Mouse (Mus musculus): ENCODE data around the gene Sh2d6. TPM values are rescaled to one million over a fixed set of nuclear protein-coding genes. Genes with fewer than 3 reads are reported as not detected.

Sh2d6 gene
- under 1 TPM; 0.54 to 0.79 TPM for total RNA-seq (2021)
- long read RNA-seq, experiment 1, result 0 reads
- long read RNA-seq, experiment 2, result 0 reads

- no peak for DNase-seq
These were observed at the start of gene Sh2d6 for GRCm38 (mm10) chr6:72521607-72522006. Gene Sh2d6 (minus strand): TSS chr6:72521707.

- DNase-seq, result no peak
These were observed 49.3 kb upstream of the Sh2d6 start for GRCm38 (mm10) chr6:72570644-72571397.

- no peak for DNase-seq
These were observed 47.2 kb upstream of the Sh2d6 start for GRCm38 (mm10) chr6:72568736-72569135.

- no peak for DNase-seq
These were observed 46.0 kb upstream of the Sh2d6 start for GRCm38 (mm10) chr6:72567508-72567907.

GRCm38 (mm10) chr6:72566044-72566443, 44.5 kb upstream of the Sh2d6 start:
- peak; percentile 86 for DNase-seq

- DNase-seq, result no peak
These were observed 44.0 kb upstream of the Sh2d6 start for GRCm38 (mm10) chr6:72565506-72565905.

- DNase-seq, result peak; percentile 23
These were observed 41.4 kb upstream of the Sh2d6 start for GRCm38 (mm10) chr6:72562894-72563293.

GRCm38 (mm10) chr6:72562486-72562885, 41.0 kb upstream of the Sh2d6 start:
- no peak for DNase-seq

GRCm38 (mm10) chr6:72560801-72561200, 39.3 kb upstream of the Sh2d6 start:
- no peak for DNase-seq

GRCm38 (mm10) chr6:72553079-72553412, 31.5 kb upstream of the Sh2d6 start:
- DNase-seq, result no peak

GRCm38 (mm10) chr6:72552171-72553078, 30.9 kb upstream of the Sh2d6 start:
- peak; percentile 43 for DNase-seq

GRCm38 (mm10) chr6:72550503-72551100, 29.1 kb upstream of the Sh2d6 start:
- no peak for DNase-seq

GRCm38 (mm10) chr6:72550025-72550424, 28.5 kb upstream of the Sh2d6 start:
- DNase-seq, result no peak

- peak; percentile 34 for DNase-seq
These were observed 27.6 kb upstream of the Sh2d6 start for GRCm38 (mm10) chr6:72549041-72549580.

GRCm38 (mm10) chr6:72547862-72548261, 26.4 kb upstream of the Sh2d6 start:
- no peak for DNase-seq

GRCm38 (mm10) chr6:72547121-72547520, 25.6 kb upstream of the Sh2d6 start:
- no peak for DNase-seq

- no peak for DNase-seq
These were observed 23.9 kb upstream of the Sh2d6 start for GRCm38 (mm10) chr6:72545377-72545776.

GRCm38 (mm10) chr6:72544283-72544987, 22.9 kb upstream of the Sh2d6 start, which contains the start of gene Capg:
Gene Capg (plus strand): TSS chr6:72544391.
- peak; percentile 40 for DNase-seq

GRCm38 (mm10) chr6:72543265-72543850, 21.9 kb upstream of the Sh2d6 start:
- no peak for DNase-seq

- DNase-seq, result peak; percentile 59
These were observed 17.1 kb upstream of the Sh2d6 start for GRCm38 (mm10) chr6:72538562-72539031.

- DNase-seq, result no peak
These were observed 16.5 kb upstream of the Sh2d6 start for GRCm38 (mm10) chr6:72537998-72538500.
